Mouse (Mus musculus) ES-Bruce4 (cell line): ENCODE data around the gene Ptpn13.

Experiments
- CTCF ChIP-seq: IDR thresholded peaks from one replicate; pipeline ENCODE4 v1.8.1; 2011; ENCODE audit warnings: low read depth, low read length
- EP300 ChIP-seq: IDR thresholded peaks from 2 replicates; pipeline ENCODE4 v1.6.1; 2011; ENCODE audit warnings: low read depth, low read length; ENCODE audit not compliant: insufficient read depth
- POLR2A ChIP-seq: IDR thresholded peaks from one replicate; pipeline ENCODE4 v1.8.1; 2011; ENCODE audit warnings: low read length; ENCODE audit not compliant: insufficient read depth

- TF ChIP-seq CTCF = no peak
- no peak for TF ChIP-seq EP300
- TF ChIP-seq POLR2A = no peak
These were observed 39.8 kb downstream of the Ptpn13 start for GRCm38 (mm10) chr5:103464771-103465170.
